Mouse (Mus musculus): ENCODE measurements around the gene Ctnnd1.

Ctnnd1 gene

GRCm38 (mm10) chr2:84607842-84608241 is 42.7 kb downstream of the Ctnnd1 start:
- DNase-seq (ENCODE audit: low read depth, low spot score), result no peak

GRCm38 (mm10) chr2:84600977-84601376 is 49.6 kb downstream of the Ctnnd1 start:
- no peak for DNase-seq (ENCODE audit: low read depth, low spot score)

- DNase-seq (ENCODE audit: low read depth, low spot score), result no peak
Measured at GRCm38 (mm10) chr2:84599270-84599888, 51.2 kb downstream of the Ctnnd1 start.

GRCm38 (mm10) chr2:84597123-84597522 is 53.4 kb downstream of the Ctnnd1 start:
- DNase-seq (ENCODE audit: low read depth, low spot score), result no peak

GRCm38 (mm10) chr2:84592801-84593200 is 57.8 kb downstream of the Ctnnd1 start:
- DNase-seq (ENCODE audit: low read depth, low spot score), result no peak

- DNase-seq (ENCODE audit: low read depth, low spot score), result no peak
Measured at GRCm38 (mm10) chr2:84585700-84586099, 64.9 kb downstream of the Ctnnd1 start.

GRCm38 (mm10) chr2:84582286-84582685 is 68.3 kb downstream of the Ctnnd1 start:
- no peak for DNase-seq (ENCODE audit: low read depth, low spot score)

GRCm38 (mm10) chr2:84581208-84581607 is 69.4 kb downstream of the Ctnnd1 start:
- DNase-seq (ENCODE audit: low read depth, low spot score), result peak; percentile 10

- DNase-seq (ENCODE audit: low read depth, low spot score), result no peak
Measured at GRCm38 (mm10) chr2:84579311-84579710, 71.3 kb downstream of the Ctnnd1 start.

GRCm38 (mm10) chr2:84574130-84574529 is 76.4 kb downstream of the Ctnnd1 start:
- no peak for DNase-seq (ENCODE audit: low read depth, low spot score)

GRCm38 (mm10) chr2:84556888-84557514 is 93.6 kb downstream of the Ctnnd1 start:
- DNase-seq (ENCODE audit: low read depth, low spot score), result no peak

GRCm38 (mm10) chr2:84551390-84552100 is 99.0 kb downstream of the Ctnnd1 start:
- no peak for DNase-seq (ENCODE audit: low read depth, low spot score)

All from forelimb bud, embryonic 11.5 days (tissue).